Mouse (Mus musculus) neutrophil, adult 5-6 weeks (primary cell): Measurements from ENCODE around the gene Marcks. TPM values are rescaled to one million over a fixed set of nuclear protein-coding genes. Genes with fewer than 3 reads are reported as not detected.
"Not testable (repeated sequence)": the region's sequence is repeated elsewhere in the genome, so short reads cannot be mapped to it uniquely, and the experiment has no call there.

Experiments used
- ATAC-seq: fragments of 151-379, 151-347 bp; 2 replicates; pipeline ENCODE4 v1.8.0; 2017; ENCODE audit warnings: mild to moderate bottlenecking, moderate TSS enrichment; ENCODE audit not compliant: insufficient number of reproducible peaks, poor library complexity, low FRiP score, severe bottlenecking; ENCODE audit errors: extremely low read depth
- total RNA-seq: library from RNA; stranded (forward); fragments of 200-1000 nt; gene quantifications from 2 replicates; pipeline ENCODE4 v1.2.3, GENCODE M21; 2017

Gene Marcks
- total RNA-seq, 1 experiment from 2014 or later, result 271 TPM

DNA sequence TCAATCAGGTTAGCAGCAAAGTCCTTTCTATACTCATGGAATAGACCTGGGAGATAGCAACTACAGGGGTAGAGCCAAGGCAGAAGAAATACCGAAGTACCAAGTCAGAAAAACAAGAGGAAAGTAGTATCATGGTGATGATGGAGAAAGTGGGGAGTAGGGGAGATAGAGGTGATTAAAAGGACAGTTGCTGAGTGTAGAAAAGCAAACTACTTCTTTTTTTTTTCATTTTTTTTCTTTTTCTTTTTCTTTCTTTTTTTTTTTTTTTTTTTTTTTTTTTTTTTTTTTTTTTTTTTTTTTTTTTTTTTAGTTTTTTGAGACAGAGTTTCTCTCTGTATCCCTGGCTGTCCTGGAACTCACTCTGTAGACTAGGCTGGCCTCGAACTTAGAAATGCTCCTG is 54.6 kb downstream of the Marcks start:
- ATAC-seq, result not testable (repeated sequence)

Other genes starting within 250 kb of the Marcks start
- 53.8 and 54.6 TPM in 2 replicates for gene Hdac2, start 164.4 kb downstream of the Marcks start, total RNA-seq